Mouse (Mus musculus): ENCODE results near the gene Tssk1.
A peak's percentile ranks its signal among the peaks of the same experiment; 100 is the strongest.

Gene Tssk1

GRCm38 (mm10) chr16:17898462-17898861 lies 4.4 kb downstream of the Tssk1 start, which contains the start of the genes Dgcr2 and Tssk2:
Gene Dgcr2, minus strand, starts transcription at chr16:17898562.
Gene Tssk2, plus strand, starts transcription at chr16:17898637.
- DNase-seq (ENCODE audit: low spot score), result no peak

DNA sequence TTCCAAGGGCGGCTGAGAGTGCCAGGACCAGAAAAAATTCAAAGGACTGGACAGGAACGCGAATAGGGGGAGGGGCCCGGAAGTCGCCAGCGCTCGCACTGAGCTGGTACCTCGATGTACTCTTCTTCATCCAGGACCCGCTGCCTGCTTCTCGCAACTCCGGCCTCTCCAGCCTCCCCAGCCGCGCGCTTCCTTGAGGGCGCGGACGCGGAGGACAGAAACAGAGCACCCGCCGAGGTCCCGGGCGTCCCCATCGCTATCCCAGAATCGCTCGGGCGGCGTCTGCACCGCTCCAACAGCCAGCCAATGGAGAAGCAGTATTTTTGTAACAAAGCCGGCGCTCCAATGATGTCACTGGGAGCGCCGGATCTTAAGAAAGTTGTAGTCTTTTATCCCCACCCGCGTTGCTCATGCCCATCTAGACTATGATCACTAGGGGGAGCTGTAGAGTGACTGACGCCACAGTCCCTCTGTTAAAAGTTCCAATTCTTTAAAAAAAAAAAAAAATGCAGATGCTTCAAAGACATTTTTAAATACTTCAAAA lies 17.1 kb downstream of the Tssk1 start, which contains the start of gene Ess2:
Gene Ess2 (minus strand): TSS at position 297 of the 544 bp plus-strand sequence.
- DNase-seq (ENCODE audit: low spot score), result peak; percentile 57

GRCm38 (mm10) chr16:17914307-17915249 lies 20.6 kb downstream of the Tssk1 start, which contains the start of gene Gsc2:
Gene Gsc2, minus strand, starts transcription at chr16:17915059.
- no peak for DNase-seq (ENCODE audit: low spot score)

GRCm38 (mm10) chr16:17920586-17920985 lies 26.6 kb downstream of the Tssk1 start:
- no peak for DNase-seq (ENCODE audit: low spot score)

DNA sequence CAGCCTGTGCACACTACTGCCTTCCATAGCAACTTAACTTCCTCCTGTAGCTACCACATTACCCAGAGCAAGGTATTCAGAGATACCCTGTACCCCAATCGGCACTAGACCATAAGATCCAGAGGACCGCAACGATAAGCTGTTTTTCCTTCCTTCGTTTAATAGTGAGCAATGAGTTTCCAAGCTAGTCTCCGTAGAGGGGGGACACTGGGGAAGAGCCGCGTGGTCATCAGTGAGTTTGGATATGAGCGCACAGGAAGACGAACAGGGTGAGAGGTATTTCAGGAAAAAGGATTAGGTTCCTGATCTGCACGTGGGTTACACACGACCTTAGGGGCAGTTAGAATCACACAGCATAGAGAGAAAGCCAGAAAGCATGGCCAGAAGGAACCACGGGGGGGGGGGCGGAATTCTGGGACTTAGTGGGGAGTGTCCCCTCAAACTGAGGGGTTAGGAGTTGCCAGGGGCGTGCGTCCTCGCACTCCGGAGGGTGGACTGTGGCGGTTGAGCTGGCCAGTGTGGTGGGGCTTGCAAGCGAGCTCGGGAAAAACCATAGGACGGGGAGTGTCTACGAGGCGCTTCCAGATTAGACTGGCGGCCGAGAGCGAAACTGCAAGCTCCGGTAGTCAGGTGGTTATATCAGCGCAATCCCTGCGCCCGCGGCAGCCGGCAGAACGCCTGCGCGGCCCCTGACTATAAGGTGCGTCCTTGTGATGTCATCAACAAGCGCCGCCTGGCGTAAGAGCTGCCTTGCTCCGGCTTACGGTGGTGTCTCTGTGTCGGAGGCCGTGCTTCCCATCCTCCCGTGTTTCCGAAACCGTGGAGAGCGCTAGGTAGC lies 27.5 kb downstream of the Tssk1 start:
- peak; percentile 84 for DNase-seq (ENCODE audit: low spot score)

DNA sequence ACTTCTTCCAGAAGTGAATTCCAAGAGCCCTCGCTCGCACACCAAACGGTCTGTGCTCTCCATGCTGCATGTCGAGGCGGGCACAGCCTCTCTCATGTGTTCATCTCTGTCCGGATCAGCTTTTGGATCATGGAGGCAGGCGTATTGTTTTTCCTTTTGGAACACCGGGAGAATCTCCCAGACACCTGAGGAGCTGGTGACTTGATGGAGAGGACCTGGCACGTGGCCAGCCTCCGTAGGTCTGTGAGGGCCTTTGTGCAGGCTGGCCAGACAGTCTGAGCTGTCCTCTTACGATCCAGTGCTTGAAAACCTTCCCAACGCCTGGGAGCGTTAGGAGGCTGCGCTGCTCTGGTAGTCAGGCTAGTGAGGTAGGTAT lies 28.1 kb downstream of the Tssk1 start:
- DNase-seq (ENCODE audit: low spot score), result no peak

DNA sequence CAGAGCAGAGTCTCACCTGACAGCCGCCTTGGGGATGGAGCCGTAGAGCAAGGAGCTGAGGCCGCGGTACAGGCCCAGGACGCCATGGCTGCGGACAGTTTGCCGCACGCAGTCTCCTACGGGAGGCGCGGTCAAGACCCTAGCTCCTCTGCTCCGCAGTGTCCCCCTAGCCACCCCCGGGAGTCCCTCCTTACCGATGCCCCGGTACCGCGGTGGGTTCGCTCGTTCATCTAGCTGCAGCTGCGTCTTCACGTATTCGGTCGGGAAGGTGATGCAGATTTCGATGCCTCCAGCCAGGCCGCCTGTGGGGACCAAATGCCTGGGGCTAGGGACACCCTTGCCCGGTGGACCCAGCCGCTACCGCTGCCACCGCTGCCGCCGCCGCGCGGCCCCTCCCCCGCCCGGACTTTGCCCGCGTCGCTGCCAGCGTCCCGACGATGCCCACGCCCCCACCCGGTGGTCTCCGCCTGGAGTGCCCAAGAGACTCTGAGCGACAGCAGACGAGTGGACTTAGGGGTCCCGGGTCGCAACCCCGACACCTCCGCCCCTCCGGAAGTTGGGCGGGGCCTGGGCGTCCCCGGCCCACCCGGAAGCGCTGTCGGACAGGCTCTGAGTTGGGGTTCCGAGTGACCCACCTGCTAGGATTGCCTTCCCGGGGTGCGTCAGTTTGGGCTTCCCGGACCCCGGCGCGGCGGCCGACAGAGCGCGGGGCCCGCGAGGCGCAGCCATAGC lies 33.5 kb downstream of the Tssk1 start:
- no peak for DNase-seq (ENCODE audit: low spot score)

GRCm38 (mm10) chr16:17928087-17928580 lies 34.1 kb downstream of the Tssk1 start, which contains the start of gene Slc25a1:
Gene Slc25a1, minus strand, starts transcription at chr16:17928219.
- peak; percentile 42 for DNase-seq (ENCODE audit: low spot score)

DNA sequence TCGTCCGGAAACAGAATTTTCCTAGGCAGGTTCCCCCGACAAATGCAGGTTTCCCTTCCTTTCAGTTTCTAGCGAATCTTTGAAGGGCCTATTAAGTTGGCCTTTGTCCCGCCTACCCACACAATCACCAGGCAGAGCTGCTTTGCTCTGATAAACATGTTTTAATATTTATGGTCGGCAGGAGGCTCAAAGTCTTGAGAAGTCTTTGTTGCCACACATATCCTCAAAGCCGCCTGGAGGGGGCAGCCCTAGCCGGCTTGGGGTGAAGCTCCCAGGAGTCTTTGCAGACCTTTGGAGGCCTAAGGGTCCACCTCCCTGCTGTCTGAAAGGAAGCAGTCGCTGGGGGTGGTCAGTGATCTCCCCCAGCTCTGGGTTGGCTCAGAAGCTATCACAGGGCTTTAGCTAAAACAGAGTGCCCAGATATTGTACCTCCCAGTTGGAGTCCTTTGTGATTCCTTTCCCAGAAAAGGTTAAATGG lies 34.6 kb downstream of the Tssk1 start:
- no peak for DNase-seq (ENCODE audit: low spot score)

- DNase-seq (ENCODE audit: low spot score), result no peak
Measured at GRCm38 (mm10) chr16:17929211-17929610, 35.2 kb downstream of the Tssk1 start.

DNA sequence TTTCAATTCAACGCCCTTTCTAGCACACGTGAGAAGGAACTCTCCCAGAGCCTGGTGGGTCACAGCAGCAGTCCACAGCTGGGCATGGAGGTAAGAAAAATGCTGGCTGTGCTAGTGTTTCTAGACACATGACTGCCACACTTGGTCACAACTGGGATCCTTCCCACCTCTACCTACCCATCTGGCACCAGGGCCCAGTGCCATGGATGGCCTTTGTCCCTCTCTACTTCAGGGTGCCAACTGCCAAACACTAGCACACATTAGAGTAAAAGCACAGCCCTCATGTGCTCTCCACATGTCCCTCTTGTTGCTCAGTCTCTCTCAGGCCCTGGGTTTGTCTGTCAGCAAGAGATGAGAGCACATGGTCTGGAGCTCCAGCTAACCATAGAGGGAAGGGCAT lies 35.6 kb downstream of the Tssk1 start:
- no peak for DNase-seq (ENCODE audit: low spot score)

DNA sequence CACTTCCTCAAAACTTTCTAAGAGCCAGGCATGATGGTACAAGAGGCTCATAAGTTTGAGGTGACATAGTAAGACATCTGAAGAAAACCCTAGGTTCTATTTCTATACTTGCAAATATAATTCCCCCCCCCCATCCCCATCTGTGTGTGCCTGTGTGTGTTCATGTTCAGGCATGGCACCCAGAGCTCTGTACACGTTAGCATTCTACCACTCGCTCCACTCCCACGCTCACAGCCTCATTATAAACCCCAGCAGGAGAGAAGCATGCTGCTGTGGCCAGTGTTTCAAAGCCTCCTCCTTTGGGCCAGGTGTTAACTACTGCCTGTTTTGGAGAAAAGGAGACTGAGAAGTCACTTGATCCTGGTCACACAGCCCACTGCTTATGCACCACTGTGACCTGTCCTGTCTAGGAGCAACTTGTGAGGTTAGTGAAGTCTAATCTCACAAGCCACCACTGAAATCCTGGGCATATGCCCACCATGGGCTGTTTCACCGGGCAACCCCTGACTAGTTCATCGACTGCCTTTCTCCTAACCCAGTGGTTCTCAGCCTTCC lies 38.0 kb downstream of the Tssk1 start:
- no peak for DNase-seq (ENCODE audit: low spot score)

- DNase-seq (ENCODE audit: low spot score), result no peak
Measured at GRCm38 (mm10) chr16:17933594-17934444, 39.8 kb downstream of the Tssk1 start.

- DNase-seq (ENCODE audit: low spot score), result no peak
Measured at GRCm38 (mm10) chr16:17934445-17934910, 40.5 kb downstream of the Tssk1 start.

DNA sequence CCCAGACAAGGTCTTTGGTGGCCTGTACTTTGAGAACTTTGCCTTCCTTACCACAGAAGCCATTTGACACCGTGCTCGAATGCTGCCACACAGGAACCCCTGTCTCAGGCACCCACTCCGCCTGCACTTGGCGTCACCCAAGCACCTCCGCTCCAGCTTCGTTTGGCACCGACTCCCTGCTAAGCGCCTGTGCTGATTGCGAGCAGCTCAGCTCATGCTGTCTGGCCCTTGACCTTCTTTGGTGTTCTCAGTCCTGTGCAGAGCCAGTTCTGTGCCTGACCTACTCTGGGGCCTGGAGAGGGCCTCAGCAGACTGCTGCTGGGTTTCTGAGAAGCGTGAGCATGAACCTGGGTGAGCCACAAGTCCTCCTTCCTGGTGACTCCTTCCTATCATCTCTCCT lies 42.8 kb downstream of the Tssk1 start:
- DNase-seq (ENCODE audit: low spot score), result no peak

DNA sequence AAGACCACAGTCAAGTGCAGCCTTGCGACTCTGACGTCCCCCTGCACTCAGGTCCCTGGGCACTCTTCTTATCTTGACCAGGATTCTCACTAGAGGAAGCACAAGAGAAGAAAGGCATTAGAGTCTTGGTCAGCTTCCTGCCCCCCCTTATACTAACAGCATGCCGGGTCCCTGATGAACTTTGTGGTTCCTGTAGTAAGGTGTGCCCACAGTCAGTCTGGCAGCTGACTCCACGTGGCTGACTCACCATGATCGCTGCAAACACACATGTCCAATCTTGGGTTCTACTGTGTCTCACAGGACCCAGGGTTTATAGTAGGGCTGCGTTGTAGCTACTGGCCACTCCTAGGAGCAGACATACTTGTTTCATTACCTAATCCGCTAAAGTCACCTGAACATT lies 44.2 kb downstream of the Tssk1 start:
- DNase-seq (ENCODE audit: low spot score), result no peak

DNA sequence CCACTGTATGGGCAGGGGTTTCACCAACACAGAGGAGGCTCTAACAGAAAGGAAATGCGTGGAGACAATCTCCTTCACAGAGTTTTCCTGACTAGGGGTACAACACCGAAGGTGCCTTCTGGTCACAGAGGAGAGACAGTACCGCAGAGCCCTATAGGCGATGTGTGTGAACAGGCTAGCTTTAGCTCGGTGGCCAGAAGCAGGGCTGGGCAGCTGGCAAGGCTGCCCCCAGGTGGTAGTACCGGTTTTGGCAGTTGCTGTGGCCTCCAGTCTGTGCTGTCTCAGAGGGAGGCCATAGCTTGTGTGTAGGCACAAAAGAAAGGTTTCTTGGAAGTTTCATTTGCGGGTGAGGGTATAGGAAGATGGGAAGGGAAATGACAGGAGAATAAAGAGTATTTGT lies 44.8 kb downstream of the Tssk1 start:
- no peak for DNase-seq (ENCODE audit: low spot score)

- no peak for DNase-seq (ENCODE audit: low spot score)
Measured at GRCm38 (mm10) chr16:17939255-17939751, 45.3 kb downstream of the Tssk1 start.

DNA sequence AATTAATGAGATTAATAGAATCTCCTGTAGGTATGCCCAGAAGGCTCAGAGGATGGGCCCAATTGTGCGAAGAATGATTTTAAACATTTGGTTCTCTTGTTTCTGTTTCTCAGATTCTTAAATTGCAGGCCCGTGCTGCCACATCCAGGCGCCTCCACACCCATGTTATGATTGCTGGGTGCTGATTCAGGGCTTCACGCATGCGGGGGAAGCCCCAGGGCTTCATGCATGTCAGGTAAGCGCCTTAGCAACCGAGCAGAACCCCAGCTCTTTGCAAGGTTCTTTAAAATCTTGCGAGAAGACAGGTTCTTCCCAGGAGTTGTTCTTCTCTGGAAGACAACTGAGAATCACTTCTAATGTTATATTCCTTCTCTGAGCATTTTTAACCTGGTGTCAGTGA lies 49.4 kb downstream of the Tssk1 start:
- DNase-seq (ENCODE audit: low spot score), result no peak
